Mouse (Mus musculus) kidney, embryonic 14.5 days (tissue): Measurements from ENCODE around the gene Yod1. TPM values are rescaled to one million over a fixed set of nuclear protein-coding genes. Genes with fewer than 3 reads are reported as not detected.

Experiments
- ATAC-seq: fragments of 200-750 bp; cut with Nextera tagmentation; 2 replicates; pipeline ENCODE4 v1.8.0; 2017; ENCODE audit warnings: moderate number of reproducible peaks, mild to moderate bottlenecking, moderate TSS enrichment, moderate library complexity; ENCODE audit not compliant: low FRiP score, low TSS enrichment
- H3K27ac ChIP-seq: fragments of 300-500 bp; sonication (generic); 2 replicates; pipeline ENCODE4 v1.5.1; 2014; ENCODE audit warnings: low read depth, mild to moderate bottlenecking, low read length, moderate library complexity, mixed read lengths
- H3K27me3 ChIP-seq: fragments of 300-500 bp; sonication (generic); 2 replicates; pipeline ENCODE4 v1.6.1; 2014; ENCODE audit warnings: mild to moderate bottlenecking, low read length; ENCODE audit not compliant: control insufficient read depth, insufficient read depth
- H3K36me3 ChIP-seq: fragments of 300-500 bp; sonication (generic); 2 replicates; pipeline ENCODE4 v1.6.1; 2014; ENCODE audit warnings: low read length, mixed read lengths; ENCODE audit not compliant: control insufficient read depth, insufficient read depth
- H3K4me1 ChIP-seq: fragments of 300-500 bp; sonication (generic); 2 replicates; pipeline ENCODE4 v1.6.1; 2014; ENCODE audit warnings: low read length, mixed read lengths; ENCODE audit not compliant: control insufficient read depth, insufficient read depth
- H3K4me2 ChIP-seq: fragments of 300-500 bp; sonication (generic); replicated peaks from 2 replicates; pipeline ENCODE4 v1.6.1; 2014; ENCODE audit warnings: low read depth, mild to moderate bottlenecking, low read length
- H3K4me3 ChIP-seq: fragments of 300-500 bp; sonication (generic); 2 replicates; pipeline ENCODE4 v1.5.1; 2014; ENCODE audit warnings: mild to moderate bottlenecking, low read length
- H3K9ac ChIP-seq: fragments of 300-500 bp; sonication (generic); 2 replicates; pipeline ENCODE4 v1.6.1; 2014; ENCODE audit warnings: low read depth, mild to moderate bottlenecking, low read length, moderate library complexity
- H3K9me3 ChIP-seq: fragments of 300-500 bp; sonication (generic); 2 replicates; pipeline ENCODE4 v1.6.1; 2016; ENCODE audit warnings: low read length; ENCODE audit not compliant: control insufficient read depth
- WGBS: fragments of 180-500 bp; shearing (Covaris S2); extraction: QIAGEN DNeasy Blood & Tissue Kit; methylation state at CpG from one replicate; pipeline ENCODE4 v1.1.7; 2014; 5-methylcytosine and 5-hydroxymethylcytosine counted together
- polyA plus RNA-seq: library from polyadenylated mRNA; unstranded; fragments of >200 nt; fragmentation: Nextera tagmentation; extraction: Ambion mirVana; gene quantifications from 2 replicates; pipeline ENCODE4 v1.2.1, GENCODE M21; 2014

Yod1 gene
- polyA plus RNA-seq = 8.6 and 11.6 TPM in 2 replicates

DNA sequence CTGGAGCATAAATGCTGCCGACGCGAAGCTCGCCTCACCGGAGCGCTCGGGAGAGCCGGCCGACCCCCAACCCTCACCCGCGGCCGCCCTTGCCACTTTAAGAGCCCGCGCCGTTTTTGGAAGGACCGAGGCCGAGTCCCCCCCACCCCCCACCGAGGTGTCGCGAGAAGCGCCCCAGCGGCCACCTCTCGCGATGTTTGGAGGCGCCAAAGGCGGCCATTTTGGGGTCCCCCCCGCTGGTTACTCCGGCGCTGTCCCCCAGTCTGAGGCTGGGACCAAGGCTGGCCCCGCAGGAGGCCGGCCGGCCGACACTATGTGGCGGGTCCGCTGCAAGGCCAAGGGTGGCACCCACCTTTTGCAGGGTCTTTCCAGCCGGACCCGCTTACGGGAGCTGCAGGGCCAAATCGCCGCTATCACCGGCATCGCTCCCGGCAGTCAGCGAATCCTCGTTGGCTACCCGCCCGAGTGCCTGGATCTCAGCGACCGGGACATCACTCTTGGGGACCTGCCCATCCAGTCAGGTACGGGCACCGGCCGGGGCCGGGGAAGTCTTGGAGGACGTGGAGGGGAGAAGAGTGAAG is at the start of gene Yod1:
Gene Yod1, plus strand, starts transcription at position 37 of the 581 bp plus-strand sequence.
- Histone ChIP-seq H3K4me3 (peak within 1 kb of the TSS; percentile 54), H3K9ac (peak within 1 kb of the TSS; percentile 68), H3K27ac (peak within 1 kb of the TSS; percentile 48), H3K4me1 (peaks cover 4% of the 10 kb centered on the region; the same call in 1 of the 2 replicates), H3K4me2 (peak within 1 kb of the TSS; percentile 96), H3K27me3 (no peaks in the 10 kb centered on the region), H3K9me3 (no peaks in the 10 kb centered on the region), H3K36me3 (peaks cover 5% of the 10 kb centered on the region; the same call in 1 of the 2 replicates)
- WGBS = under 1% methylated on average over 54 of the region's 54 CpGs
- ATAC-seq = peak; percentile 86

DNA sequence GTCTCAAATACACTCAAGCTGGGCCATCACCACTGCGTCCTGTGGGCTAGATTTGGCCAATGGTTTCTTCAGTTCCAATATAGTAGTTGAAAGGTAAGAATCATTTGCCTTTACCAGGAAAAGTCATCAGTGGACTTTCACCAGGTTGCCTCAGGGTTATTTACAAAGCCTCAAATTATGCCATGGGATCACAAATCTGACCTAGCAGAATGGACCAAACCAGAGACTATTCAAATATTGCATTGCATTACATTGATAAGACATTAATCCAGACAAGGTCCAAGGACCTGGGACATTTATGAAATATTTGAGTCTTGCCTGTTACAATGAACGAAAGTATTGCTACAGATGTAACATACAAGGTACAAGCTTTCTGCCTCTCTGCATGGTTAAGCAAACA is 38.6 kb upstream of the Yod1 start:
- 93% methylated on average over 2 of the region's 2 CpGs for WGBS
- Histone ChIP-seq H3K4me1 (no peaks in the 10 kb centered on the region), H3K9me3 (no peaks in the 10 kb centered on the region), H3K4me2 (no peak overlapping the region), H3K9ac (no peak overlapping the region), H3K27ac (no peak overlapping the region), H3K36me3 (no peaks in the 10 kb centered on the region), H3K4me3 (no peak overlapping the region), H3K27me3 (no peaks in the 10 kb centered on the region)
- no peak for ATAC-seq

DNA sequence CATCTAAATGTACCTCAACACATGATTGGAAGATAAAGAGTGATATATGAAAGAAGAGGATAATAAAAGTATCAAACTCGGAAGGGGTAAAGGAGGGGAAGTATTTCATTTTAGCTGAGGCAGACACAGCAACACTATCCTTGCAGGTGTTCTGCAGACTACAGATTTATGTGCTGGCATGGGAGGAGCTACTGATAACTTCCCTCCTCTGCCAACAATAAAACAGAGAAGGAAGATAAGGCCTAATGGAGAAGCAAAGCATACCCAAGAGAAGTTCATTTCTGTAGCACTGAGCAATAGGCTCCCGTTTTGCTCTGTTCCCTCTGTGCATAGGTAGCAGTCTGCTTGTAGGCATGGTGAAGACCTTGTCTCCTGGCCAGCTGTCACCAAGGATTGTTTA is 36.1 kb upstream of the Yod1 start:
- no peak for ATAC-seq
- H3K9me3 ChIP-seq = no peaks in the 10 kb centered on the region
- H3K4me3 ChIP-seq = no peak overlapping the region
- no peak overlapping the region for H3K4me2 ChIP-seq
- H3K27ac ChIP-seq = no peak overlapping the region
- 58% methylated on average over 2 of the region's 2 CpGs for WGBS
- H3K4me1 ChIP-seq = no peaks in the 10 kb centered on the region
- no peak overlapping the region for H3K9ac ChIP-seq
- no peaks in the 10 kb centered on the region for H3K27me3 ChIP-seq
- no peaks in the 10 kb centered on the region for H3K36me3 ChIP-seq

GRCm38 (mm10) chr1:130681656-130682413 is 35.3 kb upstream of the Yod1 start:
- no peak overlapping the region for H3K4me3 ChIP-seq
- H3K27ac ChIP-seq = no peak overlapping the region
- no peaks in the 10 kb centered on the region for H3K27me3 ChIP-seq
- H3K4me1 ChIP-seq = no peaks in the 10 kb centered on the region
- H3K36me3 ChIP-seq = no peaks in the 10 kb centered on the region
- WGBS = 59% methylated on average over 6 of the region's 6 CpGs
- no peak overlapping the region for H3K9ac ChIP-seq
- no peak for ATAC-seq
- no peak overlapping the region for H3K4me2 ChIP-seq
- H3K9me3 ChIP-seq = no peaks in the 10 kb centered on the region

DNA sequence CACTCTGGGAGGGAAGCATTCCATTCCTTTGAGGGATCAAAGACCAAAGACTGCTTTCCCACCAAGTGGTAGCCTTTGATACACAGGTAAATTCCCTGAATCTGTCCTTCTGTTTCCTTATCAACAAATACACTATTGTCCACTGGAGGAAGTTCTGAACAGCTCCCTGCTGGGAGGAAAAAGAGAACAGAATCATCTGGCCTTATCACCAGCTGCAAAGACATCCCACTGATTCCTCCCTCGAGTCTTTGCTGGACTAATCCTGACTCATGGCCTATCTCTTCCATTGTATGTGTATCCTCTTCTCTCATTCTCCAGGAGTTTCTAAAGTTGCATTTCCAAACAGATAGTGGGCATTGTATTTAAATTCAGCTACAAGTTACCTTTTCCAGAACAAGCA is 33.2 kb upstream of the Yod1 start:
- no peak overlapping the region for H3K4me2 ChIP-seq
- H3K4me3 ChIP-seq = no peak overlapping the region
- no peaks in the 10 kb centered on the region for H3K36me3 ChIP-seq
- no peaks in the 10 kb centered on the region for H3K27me3 ChIP-seq
- H3K27ac ChIP-seq = no peak overlapping the region
- H3K9ac ChIP-seq = no peak overlapping the region
- no peaks in the 10 kb centered on the region for H3K4me1 ChIP-seq
- ATAC-seq = no peak
- H3K9me3 ChIP-seq = no peaks in the 10 kb centered on the region
- 75% methylated on average over 1 of the region's 1 CpGs for WGBS

DNA sequence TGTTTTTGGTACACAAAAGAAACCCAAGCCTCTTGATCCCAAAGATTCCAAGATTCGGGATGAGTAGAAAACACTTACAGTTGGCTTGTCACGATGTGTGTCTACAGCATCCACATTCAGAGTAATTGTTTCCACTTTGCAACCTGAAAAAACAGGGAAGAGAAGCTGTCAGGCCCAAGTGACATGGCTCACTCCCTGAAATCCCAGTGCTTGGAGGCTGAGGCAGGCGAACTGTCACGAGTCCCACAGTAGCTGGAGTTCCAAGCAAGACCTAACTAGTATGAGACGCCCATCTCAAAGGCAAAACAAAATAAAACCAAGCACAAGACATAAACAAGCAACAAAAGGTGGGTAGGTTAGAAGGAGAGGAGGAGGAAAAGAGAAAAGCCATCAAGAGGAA is 18.5 kb upstream of the Yod1 start:
- Histone ChIP-seq H3K36me3 (peaks cover 36% of the 10 kb centered on the region), H3K9ac (no peak overlapping the region), H3K4me2 (no peak overlapping the region), H3K4me1 (no peaks in the 10 kb centered on the region), H3K4me3 (no peak overlapping the region), H3K9me3 (no peaks in the 10 kb centered on the region), H3K27me3 (no peaks in the 10 kb centered on the region), H3K27ac (no peak overlapping the region)
- ATAC-seq = no peak
- WGBS = 93% methylated on average over 5 of the region's 5 CpGs

DNA sequence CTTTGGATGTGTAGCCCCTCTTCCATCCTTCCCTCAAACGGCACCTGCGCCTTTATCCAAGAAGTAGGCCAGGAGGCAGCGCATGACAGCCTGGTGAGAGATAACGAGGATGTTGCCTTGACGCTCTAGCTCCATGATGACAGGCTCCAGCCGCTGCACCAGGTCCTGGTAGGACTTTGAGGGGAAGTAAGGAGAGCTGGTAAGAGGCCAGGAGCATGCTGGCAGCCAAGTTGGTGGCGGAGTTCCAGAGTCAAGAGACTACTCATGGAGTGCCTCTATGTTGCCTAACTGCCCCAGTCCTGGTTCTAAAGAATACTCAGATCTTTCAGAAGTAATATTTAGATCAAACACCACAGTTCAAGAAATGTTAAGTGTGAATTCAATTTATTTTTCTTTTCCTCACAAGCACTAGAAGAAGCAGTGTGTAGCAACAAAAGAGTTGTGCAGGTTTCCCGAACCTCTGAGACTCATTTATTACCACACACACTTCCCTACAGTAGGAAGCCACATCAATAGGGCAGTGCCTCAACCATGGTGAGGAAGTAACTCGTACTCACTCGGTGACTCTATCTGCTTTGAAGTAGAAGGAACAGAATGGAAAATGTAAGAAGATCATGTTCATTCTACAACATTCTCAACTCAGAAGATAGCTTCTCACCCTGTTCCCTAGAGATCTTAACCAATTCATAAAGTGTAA is 17.0 kb upstream of the Yod1 start:
- H3K4me2 ChIP-seq = no peak overlapping the region
- H3K36me3 ChIP-seq = peaks cover 38% of the 10 kb centered on the region
- H3K9ac ChIP-seq = no peak overlapping the region
- no peak for ATAC-seq
- H3K4me1 ChIP-seq = no peaks in the 10 kb centered on the region
- no peak overlapping the region for H3K27ac ChIP-seq
- no peaks in the 10 kb centered on the region for H3K27me3 ChIP-seq
- no peak overlapping the region for H3K4me3 ChIP-seq
- H3K9me3 ChIP-seq = no peaks in the 10 kb centered on the region
- WGBS = 93% methylated on average over 10 of the region's 10 CpGs

- no peak overlapping the region for H3K4me2 ChIP-seq
- no peak overlapping the region for H3K27ac ChIP-seq
- peaks cover 48% of the 10 kb centered on the region for H3K36me3 ChIP-seq
- no peak for ATAC-seq
- 96% methylated on average over 11 of the region's 11 CpGs for WGBS
- H3K9me3 ChIP-seq = no peaks in the 10 kb centered on the region
- H3K9ac ChIP-seq = no peak overlapping the region
- no peaks in the 10 kb centered on the region for H3K27me3 ChIP-seq
- no peak overlapping the region for H3K4me3 ChIP-seq
- no peaks in the 10 kb centered on the region for H3K4me1 ChIP-seq
These were observed 15.2 kb upstream of the Yod1 start for GRCm38 (mm10) chr1:130701976-130702375.

- Histone ChIP-seq H3K4me3 (no peak overlapping the region), H3K4me1 (no peaks in the 10 kb centered on the region), H3K27ac (no peak overlapping the region), H3K36me3 (peaks cover 47% of the 10 kb centered on the region), H3K9ac (no peak overlapping the region), H3K4me2 (no peak overlapping the region), H3K9me3 (no peaks in the 10 kb centered on the region), H3K27me3 (no peaks in the 10 kb centered on the region)
- WGBS = 77% methylated on average over 2 of the region's 2 CpGs
- no peak for ATAC-seq
These were observed 13.5 kb upstream of the Yod1 start for GRCm38 (mm10) chr1:130703613-130704012.
